Mouse (Mus musculus) ES-E14 (cell line): Measurements from ENCODE around the gene Macrod2. TPM values are rescaled to one million over a fixed set of nuclear protein-coding genes. Genes with fewer than 3 reads are reported as not detected.

Experiments used
- DNase-seq: peaks from one replicate; pipeline ENCODE4 v3.0.0-alpha.2; 2013; ENCODE audit warnings: low read depth, low spot score
- H3K27ac ChIP-seq: 2 replicates; pipeline ENCODE4 v1.5.1; 2012; ENCODE audit warnings: low read depth, mild to moderate bottlenecking, low read length, moderate library complexity, mixed read lengths; ENCODE audit not compliant: poor library complexity, insufficient read depth, severe bottlenecking
- H3K36me3 ChIP-seq: 2 replicates; pipeline ENCODE4 v1.6.1; 2012; ENCODE audit warnings: mild to moderate bottlenecking, low read length, moderate library complexity, mixed read lengths; ENCODE audit not compliant: control insufficient read depth, poor library complexity, insufficient read depth, severe bottlenecking
- H3K4me1 ChIP-seq, 2 experiments: fragments of 150-350 bp in 1 of 2; sonication (generic) in 1 of 2; 2 replicates each; pipeline ENCODE4 v1.6.1; 2012; ENCODE audit warnings: low read length in 2 of 2, mild to moderate bottlenecking in 1 of 2, mixed read lengths in 1 of 2; ENCODE audit not compliant: control insufficient read depth in 2 of 2, insufficient read depth in 2 of 2, poor library complexity in 1 of 2
- H3K4me3 ChIP-seq, 2 experiments: fragments of 150-350 bp in 1 of 2; sonication (generic) in 1 of 2; 2 replicates each; pipeline ENCODE4 v1.5.1; 2012; ENCODE audit warnings: low read length in 2 of 2, low read depth in 1 of 2, mild to moderate bottlenecking in 1 of 2, mixed read lengths in 1 of 2; ENCODE audit not compliant: insufficient read depth in 1 of 2, poor library complexity in 1 of 2, severe bottlenecking in 1 of 2
- H3K9ac ChIP-seq: 2 replicates; pipeline ENCODE4 v1.6.1; 2012; ENCODE audit warnings: low read depth, mild to moderate bottlenecking, low read length, mixed read lengths; ENCODE audit not compliant: poor library complexity, insufficient read depth, severe bottlenecking
- H3K9me3 ChIP-seq: fragments of 150-350 bp; sonication (generic); 2 replicates; pipeline ENCODE4 v1.6.1; 2012; ENCODE audit warnings: low read depth, mild to moderate bottlenecking, low read length; ENCODE audit not compliant: control insufficient read depth, insufficient read depth
- CHD2 ChIP-seq: IDR thresholded peaks from 2 replicates; pipeline ENCODE4 v1.6.1; 2014; ENCODE audit warnings: mild to moderate bottlenecking, low read depth, low read length, inconsistent platforms
- HCFC1 ChIP-seq: IDR thresholded peaks from 2 replicates; pipeline ENCODE4 v1.6.1; 2012; ENCODE audit warnings: low read length, inconsistent platforms, borderline replicate concordance; ENCODE audit not compliant: insufficient read depth
- MAFK ChIP-seq: IDR thresholded peaks from 2 replicates; pipeline ENCODE4 v1.6.1; 2014; ENCODE audit warnings: mild to moderate bottlenecking, low read depth, low read length, inconsistent platforms; ENCODE audit not compliant: insufficient read depth
- ZC3H11A ChIP-seq: IDR thresholded peaks from 2 replicates; pipeline ENCODE4 v1.6.1; 2012; ENCODE audit warnings: low read depth, mild to moderate bottlenecking, inconsistent platforms, low read length, borderline replicate concordance
- ZNF384 ChIP-seq: IDR thresholded peaks from 2 replicates; pipeline ENCODE4 v1.6.1; 2012; ENCODE audit warnings: low read depth, low read length, inconsistent platforms
- in situ Hi-C, 2 experiments: fragments of 600-800 bp; cut with MboI; formaldehyde crosslinking; loops; one replicate each; pipeline ENCODE4 v1.15.1; 2025; ENCODE audit warnings: low sequenced_read_pairs in 2 of 2, inconsistent platforms in 1 of 2; ENCODE audit not compliant: unreplicated experiment in 2 of 2
- total RNA-seq: library from RNA; depleted of rRNA; stranded (reverse); fragments of 300-350 nt; gene quantifications from 2 replicates; pipeline ENCODE4 v1.2.3, GENCODE M21; 2012

Gene Macrod2
- total RNA-seq, 1 experiment = 12.7 TPM

DNA sequence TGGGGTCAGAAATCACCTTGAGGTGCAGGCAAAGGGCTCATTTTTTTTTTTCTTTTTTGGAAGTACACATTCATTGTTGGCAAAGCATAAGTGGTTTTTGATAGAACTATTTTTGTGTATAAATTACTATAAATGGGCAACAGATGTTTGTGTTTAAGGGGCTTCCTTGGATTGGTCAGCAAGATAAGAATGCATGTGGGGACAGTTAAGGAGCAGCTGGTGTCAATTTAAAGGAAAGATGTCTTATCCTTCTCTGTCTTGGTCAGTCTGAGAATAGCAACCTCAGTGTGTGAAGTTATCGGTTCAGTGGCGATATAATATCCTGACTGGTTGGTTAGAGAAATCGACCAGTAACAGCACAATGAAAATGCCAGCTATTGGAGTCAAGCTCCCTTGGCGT, 877.9 kb downstream of the Macrod2 start:
- TF ChIP-seq MAFK (no peak), ZNF384 (no peak), ZC3H11A (no peak), HCFC1 (no peak), CHD2 (no peak)
- Histone ChIP-seq H3K9me3 (no peaks in the 10 kb centered on the region), H3K36me3 (no peaks in the 10 kb centered on the region), H3K4me3 (no peak overlapping the region), H3K9ac (no peak overlapping the region), H3K27ac (no peak overlapping the region), H3K4me1 (no peaks in the 10 kb centered on the region)
- in situ Hi-C loops = no loop called here
- no peak for DNase-seq

DNA sequence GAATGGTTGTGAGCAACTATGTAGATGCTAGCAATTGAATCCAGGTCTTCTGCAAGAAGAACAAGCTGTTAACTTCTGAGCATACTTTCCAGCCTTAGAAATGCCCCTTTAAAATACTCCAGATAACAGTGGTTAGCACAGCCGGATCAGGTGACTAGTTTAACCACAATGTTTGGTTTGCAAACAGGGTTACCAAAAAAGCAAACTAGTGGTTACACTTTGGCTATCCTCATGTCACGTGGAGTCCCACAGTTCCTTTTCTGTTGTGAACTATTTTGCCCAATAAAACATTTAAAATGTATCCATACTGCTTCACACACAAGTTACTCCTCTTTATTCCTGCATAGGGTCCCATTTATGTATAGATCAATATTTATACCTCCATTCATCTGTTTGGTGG, 879.2 kb downstream of the Macrod2 start:
- H3K4me1 ChIP-seq = no peaks in the 10 kb centered on the region
- no peak overlapping the region for H3K9ac ChIP-seq
- no peaks in the 10 kb centered on the region for H3K9me3 ChIP-seq
- in situ Hi-C loops = no loop called here
- TF ChIP-seq ZC3H11A (no peak), CHD2 (no peak), MAFK (no peak), ZNF384 (no peak), HCFC1 (no peak)
- H3K36me3 ChIP-seq = no peaks in the 10 kb centered on the region
- DNase-seq = no peak
- no peak overlapping the region for H3K27ac ChIP-seq
- H3K4me3 ChIP-seq = no peak overlapping the region

DNA sequence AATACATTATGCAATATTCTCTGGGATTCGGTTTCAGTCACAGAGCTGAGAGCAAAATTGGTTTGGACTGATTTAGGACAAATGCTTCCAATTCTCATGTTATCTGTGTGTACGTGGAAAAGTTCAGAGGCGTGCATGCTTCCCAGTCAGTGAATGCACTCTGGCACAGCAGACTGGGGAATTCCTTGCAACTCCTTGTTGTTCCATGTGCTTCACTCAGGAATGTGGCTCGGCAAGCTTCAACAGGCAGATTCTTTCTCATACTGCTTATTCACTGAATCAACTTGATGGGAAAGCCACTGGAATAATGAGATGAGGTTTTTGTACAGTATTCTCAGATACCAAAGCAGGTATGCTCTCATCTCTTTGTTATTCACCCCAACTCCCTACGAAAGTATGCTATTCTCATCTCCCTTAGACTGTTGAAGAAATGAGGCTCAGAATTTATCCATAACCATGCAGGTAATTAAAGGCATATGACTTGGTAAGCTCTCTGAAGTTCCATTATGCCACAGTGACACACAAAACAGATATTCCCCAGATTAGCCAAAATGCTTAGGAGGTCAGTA, 884.1 kb downstream of the Macrod2 start:
- Histone ChIP-seq H3K9me3 (no peaks in the 10 kb centered on the region), H3K9ac (no peak overlapping the region), H3K27ac (no peak overlapping the region), H3K36me3 (no peaks in the 10 kb centered on the region), H3K4me1 (no peaks in the 10 kb centered on the region), H3K4me3 (no peak overlapping the region)
- TF ChIP-seq MAFK (no peak), ZNF384 (no peak), ZC3H11A (no peak), CHD2 (no peak), HCFC1 (no peak)
- no peak for DNase-seq
- in situ Hi-C loops = no loop called here

DNA sequence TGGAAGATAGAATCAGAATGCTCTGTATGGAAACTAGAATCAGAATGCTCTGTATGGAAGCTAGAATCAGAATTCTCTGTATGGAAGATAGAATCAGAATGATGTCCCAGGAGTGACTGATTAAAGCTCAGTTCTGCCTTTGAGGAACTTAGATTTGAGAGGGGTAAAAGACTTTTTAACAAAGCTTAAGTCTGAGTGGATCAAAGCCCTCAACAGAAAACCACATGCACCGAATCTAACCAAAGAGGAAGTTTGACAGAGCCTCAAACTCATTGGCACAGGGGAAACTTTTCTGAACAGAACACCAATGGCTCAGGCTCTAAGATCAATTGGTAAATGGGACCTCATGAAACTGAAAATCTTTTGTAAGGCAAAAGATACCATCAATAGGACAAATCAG, 885.7 kb downstream of the Macrod2 start:
- in situ Hi-C loops = no loop called here
- H3K36me3 ChIP-seq = no peaks in the 10 kb centered on the region
- no peak for TF ChIP-seq HCFC1
- TF ChIP-seq ZNF384 = no peak
- TF ChIP-seq CHD2 = no peak
- no peak for TF ChIP-seq ZC3H11A
- TF ChIP-seq MAFK = no peak
- H3K4me1 ChIP-seq = no peaks in the 10 kb centered on the region
- H3K27ac ChIP-seq = no peak overlapping the region
- H3K9me3 ChIP-seq = no peaks in the 10 kb centered on the region
- H3K9ac ChIP-seq = no peak overlapping the region
- no peak for DNase-seq
- H3K4me3 ChIP-seq = no peak overlapping the region

DNA sequence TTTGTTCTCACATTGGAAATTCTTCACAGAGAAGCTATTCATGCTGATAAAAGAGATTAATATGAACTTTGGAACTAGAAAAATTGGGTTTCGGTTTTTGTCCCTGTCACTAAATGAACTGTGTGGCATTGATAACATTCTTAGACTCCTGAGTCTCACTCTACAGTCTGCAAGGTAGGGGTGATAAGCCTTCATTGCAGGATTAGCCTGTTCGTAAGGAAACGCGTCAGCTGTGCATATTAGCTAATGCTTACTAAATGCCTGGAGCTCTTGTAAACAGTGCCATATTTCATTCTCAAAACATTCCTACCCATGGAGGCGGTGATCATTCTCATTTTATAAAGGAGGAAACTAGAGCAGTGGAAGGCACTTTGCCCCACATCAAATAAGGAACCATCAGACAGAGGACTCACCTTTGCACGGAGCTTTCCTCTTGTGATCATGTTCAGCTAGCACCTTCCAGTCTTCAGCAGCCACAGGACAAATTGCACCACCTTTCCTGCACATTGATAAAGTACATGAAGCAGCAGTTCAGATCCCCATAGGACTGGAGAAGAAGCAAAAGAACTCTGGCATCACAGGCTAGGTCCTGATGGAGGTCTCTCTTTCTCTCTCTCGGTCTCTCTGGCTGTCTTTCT, 891.1 kb downstream of the Macrod2 start:
- in situ Hi-C loops = no loop called here
- no peak for DNase-seq
- no peak overlapping the region for H3K4me3 ChIP-seq
- TF ChIP-seq HCFC1 (no peak), ZNF384 (no peak), MAFK (no peak), CHD2 (no peak), ZC3H11A (no peak)
- no peak overlapping the region for H3K27ac ChIP-seq
- H3K9ac ChIP-seq = no peak overlapping the region
- H3K4me1 ChIP-seq = no peaks in the 10 kb centered on the region
- no peaks in the 10 kb centered on the region for H3K9me3 ChIP-seq
- no peaks in the 10 kb centered on the region for H3K36me3 ChIP-seq
